Mouse (Mus musculus) c-Kit-positive CD71-positive TER-119-positive erythroid progenitor cells, embryonic 14.5 days (primary cell): ENCODE data around the gene Slc25a3.

Source experiments
- DNase-seq: peaks from one replicate; pipeline ENCODE4 v3.0.0-alpha.2; 2013; ENCODE audit warnings: low spot score

Gene Slc25a3

GRCm38 (mm10) chr10:91123828-91124822 lies at the start of gene Slc25a3:
Gene Slc25a3 (minus strand): TSS chr10:91124059.
- DNase-seq = peak; percentile 97

GRCm38 (mm10) chr10:91172329-91173100 lies 48.7 kb upstream of the Slc25a3 start:
- no peak for DNase-seq

DNA sequence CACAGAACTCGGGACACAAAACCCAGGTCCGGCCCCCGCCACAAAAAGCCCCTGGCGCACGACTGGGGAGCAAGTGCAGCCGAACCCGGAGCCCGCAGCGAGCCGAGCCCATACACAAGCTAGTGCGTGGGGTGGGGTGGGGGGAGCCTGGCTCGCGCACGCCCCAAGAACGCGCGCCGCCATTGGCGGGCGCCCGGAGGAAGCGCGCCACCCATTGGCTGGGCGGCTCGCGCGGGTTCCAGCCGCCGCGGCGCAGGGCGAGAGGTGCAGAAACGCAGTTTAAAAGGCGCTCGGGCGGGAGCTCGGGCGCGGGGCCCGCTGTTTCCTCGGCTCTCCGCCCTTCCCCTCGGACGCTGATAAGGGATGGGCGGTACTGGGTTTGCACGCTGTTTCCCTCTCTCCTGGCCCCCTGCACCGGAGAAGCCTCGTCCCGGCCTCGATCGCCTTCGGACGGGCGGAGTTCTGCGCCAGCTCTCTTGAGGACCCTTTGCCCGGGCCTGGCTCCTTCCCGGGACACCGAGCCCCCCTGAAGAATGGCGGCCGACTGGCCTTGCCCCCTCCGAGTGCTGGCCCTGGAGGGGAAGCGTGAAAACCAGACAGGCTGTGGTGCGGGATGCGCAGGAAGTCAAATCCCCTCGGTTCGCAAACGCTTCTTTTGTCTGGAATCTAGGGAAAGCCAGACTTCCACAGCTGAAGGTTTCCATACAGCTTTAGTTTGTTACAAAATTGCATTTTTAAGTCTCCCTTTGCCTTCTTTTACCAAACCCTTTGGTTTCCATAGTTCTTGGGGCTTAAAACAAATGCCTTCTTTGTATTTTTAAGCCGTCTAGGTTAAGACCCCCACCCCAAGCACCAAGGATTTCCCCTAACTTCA lies 47.8 kb upstream of the Slc25a3 start:
- peak; percentile 93 for DNase-seq

- DNase-seq = no peak
Measured at GRCm38 (mm10) chr10:91171041-91171440, 47.2 kb upstream of the Slc25a3 start.

- peak; percentile 87 for DNase-seq
Measured at GRCm38 (mm10) chr10:91170143-91170941, 46.5 kb upstream of the Slc25a3 start.

DNA sequence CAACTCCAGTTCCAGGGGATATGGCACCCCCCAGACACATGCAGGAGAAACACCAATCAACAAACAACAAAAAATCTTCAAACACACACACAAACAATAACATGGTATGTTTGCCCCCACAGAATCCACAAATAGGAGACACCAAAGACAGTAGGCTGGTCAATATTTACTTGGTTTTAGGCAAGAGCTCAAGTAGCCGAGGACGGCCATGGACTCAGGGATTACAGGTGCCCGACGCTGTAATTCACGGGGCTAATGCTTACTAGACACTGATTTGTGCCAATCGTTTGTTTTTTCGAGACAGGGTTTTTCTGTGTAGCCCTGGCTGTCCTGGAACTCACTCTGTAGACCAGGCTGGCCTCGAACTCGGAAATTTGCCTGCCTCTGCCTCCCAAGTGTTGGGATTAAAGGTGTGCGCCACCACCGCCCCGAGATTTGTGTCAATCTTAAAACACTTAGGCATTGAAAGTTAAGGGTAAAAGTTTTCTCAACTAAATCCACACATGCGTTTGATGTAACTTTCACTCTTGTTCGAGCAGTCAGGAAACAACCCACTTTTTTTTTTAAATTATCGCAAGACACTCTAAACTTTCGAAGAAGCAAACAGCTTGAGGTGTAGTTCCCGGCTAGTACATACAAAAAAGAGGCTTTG lies 45.7 kb upstream of the Slc25a3 start:
- no peak for DNase-seq

DNA sequence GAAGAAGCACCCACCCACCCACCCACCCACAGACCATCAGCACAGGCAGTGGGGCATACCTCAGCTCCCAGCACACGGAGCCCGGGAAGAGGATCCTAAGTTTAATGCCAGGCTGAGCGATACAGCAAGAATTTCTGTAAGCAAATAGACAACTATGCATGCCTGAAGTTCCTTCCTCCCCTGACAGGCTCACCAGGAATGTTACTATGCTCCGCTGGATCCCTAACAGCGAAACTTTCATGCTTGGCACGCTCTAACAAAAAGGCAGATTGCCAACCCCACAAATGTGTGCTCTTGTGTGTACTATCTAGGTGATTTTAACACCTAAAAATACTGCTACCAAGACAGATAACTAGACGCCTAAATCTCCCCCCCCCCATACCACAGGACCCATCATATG lies 43.5 kb upstream of the Slc25a3 start:
- no peak for DNase-seq

DNA sequence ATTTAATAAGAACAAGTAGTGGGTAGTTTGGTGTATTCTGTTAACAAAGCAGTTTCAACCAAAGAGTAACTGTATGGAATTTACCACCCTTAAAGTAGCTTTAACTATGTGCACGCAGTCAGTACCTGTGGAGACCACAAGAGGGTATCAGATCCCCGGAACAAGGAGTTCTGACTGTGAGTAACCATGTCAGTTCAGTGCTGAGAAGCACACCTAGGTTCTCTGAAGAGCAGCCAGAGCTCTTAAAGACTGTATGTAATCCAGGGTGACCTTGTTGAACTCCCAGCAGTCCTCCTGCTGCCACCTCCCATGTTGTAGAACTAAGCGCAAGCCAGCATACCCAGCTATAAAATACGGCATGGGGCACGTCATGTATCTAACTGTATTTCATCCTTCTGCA lies 43.0 kb upstream of the Slc25a3 start:
- DNase-seq = peak; percentile 70

DNA sequence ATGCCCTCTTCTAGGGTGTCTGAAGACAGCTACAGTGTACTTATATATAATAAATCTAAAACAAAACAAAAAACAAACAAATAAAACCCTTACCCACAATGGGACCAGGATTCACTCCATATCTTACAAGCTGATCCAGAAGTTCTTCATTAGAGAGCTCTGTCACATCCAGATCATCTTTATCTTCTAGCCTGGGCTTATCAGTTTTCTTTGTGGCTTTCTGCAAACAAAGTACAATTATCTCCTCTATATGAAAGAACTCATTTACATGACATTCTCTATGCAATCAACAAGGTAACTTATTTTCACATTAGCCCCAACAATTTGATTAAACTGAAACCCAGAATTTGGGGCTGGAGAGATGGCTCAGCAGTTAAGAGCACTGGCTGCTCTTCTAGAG lies 42.0 kb upstream of the Slc25a3 start:
- DNase-seq = no peak

DNA sequence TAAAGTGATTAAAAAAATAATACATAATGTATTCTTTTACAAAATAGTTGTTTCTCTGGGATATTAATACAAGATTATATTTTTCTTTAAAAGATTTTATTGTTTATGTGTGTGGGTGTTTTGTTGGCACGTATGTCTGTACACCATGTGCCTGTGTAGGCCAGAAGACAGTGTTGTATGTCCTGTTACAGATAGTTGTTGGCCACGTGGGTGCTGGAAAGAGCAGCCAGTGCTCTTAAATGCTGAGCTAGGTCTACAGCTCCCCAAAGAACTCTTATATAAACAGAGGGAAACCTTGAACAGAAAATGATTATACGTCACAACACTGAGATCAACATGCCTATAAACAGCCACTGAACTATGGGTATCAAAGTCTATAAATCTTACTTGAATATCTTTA lies 40.6 kb upstream of the Slc25a3 start:
- DNase-seq = no peak

GRCm38 (mm10) chr10:91162511-91163163 lies 38.8 kb upstream of the Slc25a3 start:
- DNase-seq = no peak

DNA sequence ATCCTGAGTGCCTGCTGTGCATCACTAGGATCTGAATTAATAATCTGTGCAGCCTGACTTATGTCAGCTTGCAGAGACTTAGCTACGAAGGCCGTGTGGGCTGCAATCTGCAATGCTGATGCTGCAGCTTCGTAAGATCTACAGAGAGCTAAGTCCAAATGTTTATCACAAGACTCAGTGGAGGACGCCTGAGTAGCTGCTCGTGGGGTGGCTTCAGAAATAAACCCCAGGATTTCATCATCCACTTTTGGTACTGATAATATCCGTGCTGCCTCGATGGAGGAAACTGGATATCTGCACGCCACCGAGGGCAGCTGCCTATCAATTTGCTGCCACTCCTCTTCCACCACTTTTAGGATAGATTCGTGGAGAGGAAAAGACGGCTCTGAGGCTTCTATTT lies 38.2 kb upstream of the Slc25a3 start:
- peak; percentile 74 for DNase-seq

DNA sequence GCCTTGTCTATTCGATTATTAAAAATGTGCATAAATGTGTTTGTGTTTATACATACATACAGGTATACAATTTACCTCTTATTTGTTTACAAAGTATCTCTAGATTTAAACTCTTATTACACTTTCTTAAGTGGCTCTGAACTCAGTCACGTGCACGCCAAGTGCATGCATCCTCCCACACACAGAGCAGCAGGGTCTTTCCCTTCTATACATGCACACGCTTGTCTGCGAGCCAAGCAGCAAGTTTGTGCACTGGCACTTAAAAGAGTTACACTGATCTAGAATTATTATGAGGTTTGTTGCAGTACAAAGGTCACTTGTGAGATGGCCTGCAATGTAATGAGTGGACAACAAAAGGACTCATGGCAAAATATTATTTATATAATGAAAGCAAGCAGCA lies 37.1 kb upstream of the Slc25a3 start:
- no peak for DNase-seq

- DNase-seq = no peak
Measured at GRCm38 (mm10) chr10:91158442-91158841, 34.6 kb upstream of the Slc25a3 start.

DNA sequence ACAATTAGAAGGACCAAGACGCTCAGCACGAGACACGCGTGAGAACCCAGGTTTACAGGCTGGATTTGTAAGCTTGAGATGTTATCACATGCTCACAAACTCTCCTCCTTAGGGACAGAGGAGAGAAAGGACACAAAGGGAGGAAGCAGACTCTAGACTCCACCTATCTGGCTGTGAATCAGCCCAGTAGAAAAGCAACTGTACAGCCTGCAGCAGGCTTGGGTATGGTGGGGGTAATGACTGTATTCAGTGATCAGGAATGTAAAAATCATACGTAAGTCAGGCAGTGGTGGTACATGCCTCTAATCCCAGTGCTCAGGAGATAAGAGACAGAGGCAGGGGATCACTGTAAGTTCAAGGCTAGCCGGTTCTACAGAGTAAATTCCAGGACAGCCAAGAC lies 32.5 kb upstream of the Slc25a3 start:
- DNase-seq = no peak

DNA sequence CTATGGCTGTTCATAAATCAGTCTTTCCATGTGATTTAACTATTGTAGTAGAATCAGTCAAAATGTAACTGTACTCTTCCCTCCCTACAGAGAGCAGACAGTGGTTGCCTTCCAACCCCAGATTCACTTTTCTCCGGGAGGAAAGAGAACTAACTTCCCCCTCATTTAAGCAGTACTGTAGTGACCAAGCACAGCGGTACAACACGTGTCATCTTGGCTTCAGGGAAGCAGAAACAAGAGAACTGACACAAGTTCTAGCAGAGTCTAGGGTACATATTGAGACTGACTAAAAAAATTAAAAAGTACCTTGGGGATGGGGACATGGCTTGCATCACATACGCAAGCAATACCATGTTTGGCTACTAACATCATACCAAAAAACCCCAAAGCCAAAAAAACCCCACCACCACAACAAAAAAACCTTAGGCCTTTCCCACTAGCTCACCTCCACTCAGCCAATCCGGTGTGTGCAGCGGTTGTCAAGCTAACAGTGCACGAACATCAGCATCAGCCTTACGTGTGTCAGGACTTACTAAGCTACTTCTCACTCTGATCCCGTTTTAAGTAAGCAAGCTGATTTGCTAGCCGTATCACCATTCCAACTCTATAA lies 30.1 kb upstream of the Slc25a3 start:
- DNase-seq = no peak

DNA sequence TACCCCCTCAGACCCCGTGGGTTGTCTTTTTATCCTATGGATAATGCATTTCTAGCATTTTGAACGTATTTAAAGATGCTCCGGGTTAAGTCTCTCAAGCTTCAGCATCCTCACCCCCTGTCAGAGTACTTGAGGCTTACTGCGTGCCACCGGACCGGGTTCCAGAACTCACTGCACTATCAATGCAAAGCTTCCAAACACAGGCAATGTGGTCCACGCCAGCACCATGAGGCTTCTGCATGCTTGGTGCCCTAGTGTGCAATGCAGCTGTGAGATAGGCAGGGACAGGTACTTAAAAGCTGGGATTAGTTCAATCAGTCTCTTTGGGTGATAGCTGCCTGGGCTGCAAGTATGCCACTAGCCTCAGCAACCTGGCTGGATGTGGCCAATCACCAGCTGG lies 21.6 kb upstream of the Slc25a3 start:
- DNase-seq = no peak

DNA sequence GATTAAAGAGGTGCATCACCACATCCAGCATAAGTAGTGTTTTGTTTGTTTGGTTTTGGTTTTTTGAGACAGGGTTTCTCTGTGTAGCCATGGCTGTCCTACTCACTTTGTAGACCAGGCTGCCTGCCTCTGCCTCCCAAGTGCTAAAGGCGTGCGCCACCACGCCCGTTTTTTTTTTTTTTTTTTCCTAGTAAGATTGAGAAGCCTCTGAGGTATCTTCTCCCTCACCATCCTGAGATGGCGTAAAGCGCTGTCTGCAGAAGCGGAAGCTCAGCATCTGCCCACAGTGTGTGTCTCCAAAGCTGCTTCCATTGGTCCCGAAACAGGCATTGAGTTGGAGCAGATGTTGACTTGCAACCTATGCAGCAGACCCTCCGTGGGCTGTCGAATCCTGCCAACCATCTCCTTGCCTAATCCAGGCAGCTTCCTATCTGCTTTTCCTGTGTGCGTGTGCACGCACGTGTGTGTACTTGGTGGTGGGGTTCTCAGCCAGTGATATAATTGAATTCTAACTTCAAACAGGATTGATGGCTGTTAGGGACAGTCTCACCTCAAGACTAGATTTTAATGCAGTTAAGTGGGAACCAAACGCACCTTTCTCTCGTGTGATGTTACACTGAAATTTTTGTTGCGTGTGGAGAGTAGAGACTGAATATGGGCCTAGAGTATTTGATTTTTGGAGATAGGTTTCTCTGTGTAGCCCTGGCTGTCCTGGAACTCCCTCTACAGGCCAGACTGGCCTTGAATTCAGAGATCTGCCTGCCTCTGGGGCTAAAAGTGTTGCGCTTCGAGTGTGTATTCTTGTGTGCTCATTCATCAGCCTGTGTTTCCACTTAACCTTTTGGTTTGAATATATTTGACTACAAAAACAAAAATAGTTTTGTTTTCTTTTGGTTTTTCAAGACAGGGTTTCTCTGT lies 19.7 kb upstream of the Slc25a3 start:
- no peak for DNase-seq
